Mouse (Mus musculus): ENCODE results near the gene Orc3. TPM values are rescaled to one million over a fixed set of nuclear protein-coding genes. Genes with fewer than 3 reads are reported as not detected.

The Orc3 gene
- polyA plus RNA-seq, 1 experiment from 2014 or later, result 118 TPM

DNA sequence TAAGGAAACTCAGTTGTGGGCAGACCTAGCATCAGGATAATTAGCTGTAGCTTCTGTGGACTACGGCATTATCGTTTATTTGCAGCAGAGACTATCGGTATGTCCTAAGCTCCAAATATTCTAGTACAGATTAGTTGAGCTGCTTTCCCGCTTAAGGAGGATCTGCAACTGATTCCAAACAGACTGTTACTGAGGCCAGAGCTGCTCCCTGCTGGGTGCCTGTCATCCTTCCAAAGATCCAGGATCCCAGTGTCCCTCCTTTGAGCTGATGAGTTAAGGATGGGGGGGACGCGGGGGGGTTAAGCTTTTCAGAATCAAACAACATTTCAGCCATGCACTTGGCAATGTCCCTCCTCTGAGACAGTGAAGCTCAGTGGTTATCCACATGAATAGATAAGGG is 84.8 kb downstream of the Orc3 start:
- Histone ChIP-seq H3K9ac (no peak overlapping the region), H3K4me3 (replicated peaks) (no peak overlapping the region), H3K4me2 (no peak overlapping the region), H3K9me3 (no peaks in the 10 kb centered on the region), H3K36me3 (replicated peaks) (no peaks in the 10 kb centered on the region), H3K4me1 (no peaks in the 10 kb centered on the region), H3K27me3 (no peaks in the 10 kb centered on the region), H3K27ac (no peak overlapping the region)
- ATAC-seq (ENCODE audit: low FRiP score), result no peak
- 87% methylated on average over 6 of the region's 6 CpGs for WGBS

DNA sequence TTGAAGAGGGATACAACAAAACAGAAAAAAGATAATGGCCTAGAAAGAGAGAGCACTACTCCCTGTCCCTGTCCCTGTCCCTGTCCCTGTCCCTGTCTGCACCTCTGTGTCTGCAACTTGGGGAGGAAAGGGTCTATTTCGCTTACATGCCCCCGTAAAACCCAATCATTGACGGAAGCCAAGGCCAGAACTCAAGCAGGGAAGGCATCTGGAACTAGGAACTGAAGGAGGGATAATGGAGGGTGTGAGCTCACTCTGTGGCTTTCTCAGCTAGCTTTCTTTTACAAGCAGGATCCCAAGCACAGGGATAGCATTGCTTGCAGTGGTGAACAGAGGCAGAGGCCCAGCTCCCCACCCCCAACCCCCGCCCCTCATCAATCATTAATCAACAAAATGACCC is 85.4 kb downstream of the Orc3 start:
- no peaks in the 10 kb centered on the region for H3K4me1 ChIP-seq
- no peaks in the 10 kb centered on the region for H3K9me3 ChIP-seq
- H3K27ac ChIP-seq, result no peak overlapping the region
- H3K27me3 ChIP-seq, result no peaks in the 10 kb centered on the region
- no peak overlapping the region for H3K9ac ChIP-seq
- no peak for ATAC-seq (ENCODE audit: low FRiP score)
- no peak overlapping the region for H3K4me3 ChIP-seq (replicated peaks)
- 77% methylated on average over 4 of the region's 4 CpGs for WGBS
- H3K4me2 ChIP-seq, result no peak overlapping the region
- no peaks in the 10 kb centered on the region for H3K36me3 ChIP-seq (replicated peaks)

DNA sequence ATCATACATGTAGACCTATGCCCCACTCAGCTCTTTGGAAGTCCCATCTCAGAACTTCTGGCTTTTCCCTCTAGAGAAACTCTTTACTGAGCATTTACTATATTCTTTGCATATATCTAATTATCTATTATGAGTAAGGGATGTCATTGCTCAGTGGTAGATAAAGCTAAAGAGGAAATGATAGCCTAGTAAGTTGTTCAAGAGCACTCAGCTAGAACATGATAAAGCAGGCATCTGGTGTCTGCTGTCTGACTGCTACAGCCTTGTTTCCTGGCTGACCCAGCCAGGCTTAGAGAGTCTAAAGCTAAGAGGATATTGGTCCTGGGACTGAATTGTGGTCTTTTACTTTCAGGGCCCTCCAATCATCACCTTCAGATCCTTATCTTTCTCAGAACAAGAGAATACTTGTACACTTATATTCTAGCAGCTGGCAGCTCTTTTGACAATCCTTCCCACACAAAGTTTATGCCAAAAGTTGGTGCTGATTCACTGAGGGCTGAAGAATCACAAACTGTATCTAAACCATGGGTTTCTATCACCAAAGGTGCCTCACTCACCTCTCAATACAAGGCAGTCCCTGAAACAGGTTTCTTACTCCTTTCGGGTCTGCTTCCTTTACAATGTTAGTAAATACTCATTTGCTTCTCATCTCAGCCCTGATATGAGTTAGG is 86.2 kb downstream of the Orc3 start:
- ATAC-seq (ENCODE audit: low FRiP score), result no peak
- 89% methylated on average over 1 of the region's 1 CpGs for WGBS
- H3K4me1 ChIP-seq, result no peaks in the 10 kb centered on the region
- H3K9me3 ChIP-seq, result no peaks in the 10 kb centered on the region
- no peak overlapping the region for H3K9ac ChIP-seq
- H3K4me2 ChIP-seq, result no peak overlapping the region
- no peak overlapping the region for H3K4me3 ChIP-seq (replicated peaks)
- no peaks in the 10 kb centered on the region for H3K36me3 ChIP-seq (replicated peaks)
- no peak overlapping the region for H3K27ac ChIP-seq
- H3K27me3 ChIP-seq, result no peaks in the 10 kb centered on the region

DNA sequence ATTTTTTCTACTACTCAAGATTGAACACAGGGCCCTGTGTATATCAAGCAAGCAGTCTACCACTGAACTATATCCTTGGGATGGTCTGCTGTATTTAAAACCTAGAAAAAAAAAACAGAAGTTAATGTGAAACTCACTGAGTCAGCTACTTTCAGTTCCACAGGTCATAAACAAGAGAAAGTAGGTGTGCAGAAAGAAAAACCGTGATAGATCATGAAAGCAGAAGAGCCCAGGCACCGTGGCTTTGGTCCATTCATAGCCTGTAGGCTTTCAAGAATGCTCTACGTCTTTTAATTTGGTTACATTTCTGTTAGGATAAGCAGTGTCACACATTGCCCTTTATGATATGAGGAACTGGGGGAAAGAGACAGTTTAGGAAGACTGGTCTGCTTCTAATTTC is 88.0 kb downstream of the Orc3 start:
- Histone ChIP-seq H3K4me1 (no peaks in the 10 kb centered on the region), H3K9me3 (no peaks in the 10 kb centered on the region), H3K9ac (no peak overlapping the region), H3K4me3 (replicated peaks) (no peak overlapping the region), H3K27ac (no peak overlapping the region), H3K4me2 (no peak overlapping the region), H3K27me3 (no peaks in the 10 kb centered on the region), H3K36me3 (replicated peaks) (no peaks in the 10 kb centered on the region)
- WGBS, result 92% methylated on average over 3 of the region's 3 CpGs
- no peak for ATAC-seq (ENCODE audit: low FRiP score)

DNA sequence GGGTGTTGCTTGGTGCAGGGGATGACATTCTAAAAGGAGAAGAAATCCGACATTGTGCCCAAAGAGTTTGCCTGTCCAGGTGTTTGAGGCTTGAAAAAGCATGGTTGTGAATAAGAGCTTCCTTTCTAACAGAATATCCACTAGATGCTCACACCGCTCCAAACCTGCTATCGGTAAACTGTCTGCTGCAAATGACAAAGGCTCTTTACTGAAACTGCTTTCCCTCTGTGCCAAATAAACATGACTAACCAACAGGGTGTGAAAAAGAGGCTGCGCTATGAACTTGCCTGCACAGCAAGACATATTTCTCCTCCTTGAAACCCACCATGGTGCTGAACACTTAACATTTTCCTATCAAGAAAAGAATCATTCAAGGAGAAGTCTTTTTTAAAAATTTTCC is 91.2 kb downstream of the Orc3 start:
- 92% methylated on average over 4 of the region's 4 CpGs for WGBS
- H3K4me2 ChIP-seq, result no peak overlapping the region
- ATAC-seq (ENCODE audit: low FRiP score), result no peak
- H3K4me3 ChIP-seq (replicated peaks), result no peak overlapping the region
- H3K9ac ChIP-seq, result no peak overlapping the region
- no peaks in the 10 kb centered on the region for H3K9me3 ChIP-seq
- H3K27ac ChIP-seq, result no peak overlapping the region
- H3K4me1 ChIP-seq, result no peaks in the 10 kb centered on the region
- no peaks in the 10 kb centered on the region for H3K36me3 ChIP-seq (replicated peaks)
- no peaks in the 10 kb centered on the region for H3K27me3 ChIP-seq

DNA sequence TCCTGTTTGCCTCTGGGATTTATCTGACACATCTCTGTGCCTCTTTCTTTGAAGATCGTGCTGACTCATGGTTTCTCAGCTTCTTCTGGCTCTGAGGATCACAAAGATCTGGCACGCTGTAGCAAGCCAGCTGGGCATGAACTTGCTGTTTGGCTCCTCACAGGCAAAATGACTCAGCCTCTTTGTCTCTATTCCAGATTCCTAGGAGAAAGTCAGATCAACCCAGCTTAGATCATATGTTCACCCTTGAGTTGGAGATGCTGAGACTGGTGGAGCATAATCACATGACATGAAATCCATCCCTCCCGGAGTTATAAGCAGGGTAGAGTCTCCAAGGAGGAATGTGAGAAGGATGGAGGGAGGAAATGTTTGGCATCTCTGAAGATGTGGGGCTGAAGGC is 91.9 kb downstream of the Orc3 start:
- no peak for ATAC-seq (ENCODE audit: low FRiP score)
- Histone ChIP-seq H3K36me3 (replicated peaks) (no peaks in the 10 kb centered on the region), H3K4me2 (no peak overlapping the region), H3K4me3 (replicated peaks) (no peak overlapping the region), H3K9me3 (no peaks in the 10 kb centered on the region), H3K27me3 (no peaks in the 10 kb centered on the region), H3K4me1 (no peaks in the 10 kb centered on the region), H3K27ac (no peak overlapping the region), H3K9ac (no peak overlapping the region)
- WGBS, result 80% methylated on average over 3 of the region's 3 CpGs

Other genes starting within 250 kb of the Orc3 start
- gene Akirin2, start 64.0 kb downstream of the Orc3 start, polyA plus RNA-seq (2016; fragmentation: Nextera tagmentation; extraction: Ambion mirVana), result 111 and 118 TPM in 2 replicates
- 76.0 and 83.7 TPM in 2 replicates for gene Rars2, start within 50 bp of the Orc3 start, polyA plus RNA-seq (2016; fragmentation: Nextera tagmentation; extraction: Ambion mirVana)
- 50.2 and 50.8 TPM in 2 replicates for gene Slc35a1, start 72.5 kb upstream of the Orc3 start, polyA plus RNA-seq (2016; fragmentation: Nextera tagmentation; extraction: Ambion mirVana)
- 1.4 and 1.8 TPM in 2 replicates for gene Cfap206, start 115.3 kb upstream of the Orc3 start, polyA plus RNA-seq (2016; fragmentation: Nextera tagmentation; extraction: Ambion mirVana)
- not detected in 2 replicates for gene Gm136, start 141.3 kb upstream of the Orc3 start, polyA plus RNA-seq (2016; fragmentation: Nextera tagmentation; extraction: Ambion mirVana)
- gene Smim8, start 163.5 kb upstream of the Orc3 start, polyA plus RNA-seq (2016; fragmentation: Nextera tagmentation; extraction: Ambion mirVana), result 49.9 and 50.2 TPM in 2 replicates